Mouse (Mus musculus) kidney, adult 2 months (tissue): ENCODE results near the gene Snx33.

Source experiments
- CTCF ChIP-seq: fragments of 200-500 bp; conservative IDR thresholded peaks from 2 replicates; pipeline ENCODE4 v1.5.1; 2011; ENCODE audit warnings: low read depth, mild to moderate bottlenecking, control low read depth, low read length, moderate library complexity, mixed read lengths; ENCODE audit not compliant: insufficient read depth, insufficient read length
- POLR2A ChIP-seq: fragments of 200-500 bp; IDR thresholded peaks from one replicate; pipeline ENCODE4 v1.6.1; 2011; ENCODE audit warnings: low read depth, low read length, control low read depth

- TF ChIP-seq CTCF = no peak
- no peak for TF ChIP-seq POLR2A
These were observed 41.6 kb downstream of the Snx33 start for GRCm38 (mm10) chr9:56886601-56887000.
